ENCODE assay signal across 11 mouse cellular contexts in the genomic region with DNA sequence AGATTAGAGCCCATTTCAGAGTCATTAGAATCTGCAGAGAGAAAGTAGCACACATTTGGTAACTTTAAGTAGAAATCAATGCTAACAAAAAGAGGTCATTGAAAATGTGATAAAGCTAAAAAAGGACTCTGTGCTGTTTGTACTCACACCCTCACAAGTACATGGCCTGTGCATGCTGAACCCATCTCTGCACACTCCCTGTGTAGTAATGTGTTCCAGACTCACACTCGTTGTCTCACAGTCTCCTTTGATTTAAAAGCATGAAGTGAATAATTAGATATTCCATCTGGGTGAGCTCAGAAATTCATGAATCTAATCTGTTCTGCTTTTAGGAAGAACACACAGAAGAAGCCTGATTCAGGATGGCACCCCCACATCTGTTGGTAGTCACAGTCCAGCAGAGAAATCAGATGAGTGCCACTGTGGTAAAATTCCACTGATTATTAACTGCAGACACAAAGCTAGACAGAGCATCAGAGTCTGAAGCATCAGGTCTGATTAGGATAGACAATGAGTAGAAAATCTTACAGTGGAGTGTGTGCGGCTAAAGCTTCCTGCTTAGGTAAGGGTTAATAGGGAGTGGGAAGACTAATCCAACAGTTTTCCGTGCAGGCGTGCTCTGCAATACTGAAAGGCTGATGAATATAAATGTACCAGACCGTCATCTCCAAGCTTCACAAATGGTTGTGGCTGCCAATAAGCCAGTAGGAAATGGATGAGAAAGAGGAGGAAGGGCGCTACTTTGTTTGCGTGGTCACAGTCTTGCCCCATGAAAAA.
DNase-seq lines count a peak whose midpoint lies in the region; ATAC-seq and TF ChIP-seq lines count a peak whose summit lies in the region.
"Had no signal": no experiment of that assay in that cellular context is flagged by ENCODE, and none has a peak within 500 bp of the region (broad histone marks: within the 10 kb centered on the region; RNA-seq: fewer than 3 reads in every experiment).

No protein-coding gene starts in this region.

- TF ChIP-seq EP300 in stomach, postnatal 0 days (optimal IDR thresholded peaks at IDR 0.05), result no peak

- peak; percentile 21 for DNase-seq in embryonic facial prominence, embryonic 14.5 days (ENCODE audit: low spot score)
- peak; percentile 35 to 58 for DNase-seq in frontal cortex, postnatal 36 days (ENCODE audit: low spot score in 2 of 2)
- peak; percentile 49 to 52 for DNase-seq in layer of hippocampus, postnatal 36 days
- no peak for DNase-seq in kidney, adult 18-20 months
- no peak for DNase-seq in testis, postnatal 10 days (ENCODE audit: low spot score)
- no peak for DNase-seq in stomach, postnatal 0 days (ENCODE audit: low spot score)
- DNase-seq in gastrocnemius, postnatal 10 days, result no peak
- DNase-seq: cerebellum, postnatal 25 days; kidney, postnatal 4 days; lung, embryonic 14.5 days had no signal

- H3K27ac ChIP-seq in embryonic facial prominence, embryonic 14.5 days (replicated peaks; ENCODE audit: low read depth, low read length), result no peak overlapping the region
- H3K27ac ChIP-seq in neural tube, embryonic 14.5 days (ENCODE audit: low read depth, low read length), result no peak overlapping the region
- no peak overlapping the region for H3K27ac ChIP-seq in stomach, postnatal 0 days (replicated peaks)

- no peak for ATAC-seq in embryonic facial prominence, embryonic 14.5 days (ENCODE audit: low read depth)
- peak; percentile 31; the same call in 1 of the 2 replicates for ATAC-seq in neural tube, embryonic 14.5 days (ENCODE audit: low read depth)
- no peak for ATAC-seq in stomach, postnatal 0 days (ENCODE audit: low FRiP score, low TSS enrichment)

- no peak overlapping the region for H3K9ac ChIP-seq in embryonic facial prominence, embryonic 14.5 days (ENCODE audit: low read depth, low read length)
- no peak overlapping the region for H3K9ac ChIP-seq in neural tube, embryonic 14.5 days (replicated peaks; ENCODE audit: low read depth, low read length)
- no peak overlapping the region for H3K9ac ChIP-seq in stomach, postnatal 0 days (ENCODE audit: low read length)
- H3K9ac ChIP-seq: lung, embryonic 14.5 days had no signal

- WGBS in embryonic facial prominence, embryonic 14.5 days, result 46% methylated on average over 7 of the region's 7 CpGs
- 54% methylated on average over 7 of the region's 7 CpGs for WGBS in neural tube, embryonic 14.5 days
- 52% methylated on average over 7 of the region's 7 CpGs for WGBS in stomach, postnatal 0 days

- H3K4me2 ChIP-seq in embryonic facial prominence, embryonic 14.5 days (ENCODE audit: low read depth, low read length), result no peak overlapping the region
- no peak overlapping the region for H3K4me2 ChIP-seq in neural tube, embryonic 14.5 days (ENCODE audit: low read depth, low read length)
- H3K4me2 ChIP-seq in stomach, postnatal 0 days (replicated peaks; ENCODE audit: low read depth), result no peak overlapping the region
- H3K4me2 ChIP-seq: lung, embryonic 14.5 days had no signal

- no peaks in the 10 kb centered on the region for H3K9me3 ChIP-seq in embryonic facial prominence, embryonic 14.5 days (ENCODE audit: control insufficient read depth, low read length)
- no peaks in the 10 kb centered on the region for H3K9me3 ChIP-seq in neural tube, embryonic 14.5 days (ENCODE audit: control insufficient read depth, low read length)
- no peaks in the 10 kb centered on the region for H3K9me3 ChIP-seq in stomach, postnatal 0 days (ENCODE audit: control insufficient read depth, low read length)

- H3K36me3 ChIP-seq in embryonic facial prominence, embryonic 14.5 days (ENCODE audit: control insufficient read depth, insufficient read depth, low read length), result no peaks in the 10 kb centered on the region
- H3K36me3 ChIP-seq in neural tube, embryonic 14.5 days (ENCODE audit: control insufficient read depth, insufficient read depth, low read length), result no peaks in the 10 kb centered on the region
- H3K36me3 ChIP-seq in stomach, postnatal 0 days (ENCODE audit: control insufficient read depth, insufficient read depth, low read length), result no peaks in the 10 kb centered on the region

- no peak overlapping the region for H3K4me3 ChIP-seq in embryonic facial prominence, embryonic 14.5 days (ENCODE audit: low read depth, low read length)
- H3K4me3 ChIP-seq in neural tube, embryonic 14.5 days (ENCODE audit: low read depth, low read length), result no peak overlapping the region
- H3K4me3 ChIP-seq in stomach, postnatal 0 days (ENCODE audit: low read depth, low read length), result no peak overlapping the region

- H3K4me1 ChIP-seq in embryonic facial prominence, embryonic 14.5 days (ENCODE audit: control insufficient read depth, insufficient read depth, low read length), result no peaks in the 10 kb centered on the region
- no peaks in the 10 kb centered on the region for H3K4me1 ChIP-seq in neural tube, embryonic 14.5 days (ENCODE audit: control insufficient read depth, insufficient read depth, low read length)
- no peaks in the 10 kb centered on the region for H3K4me1 ChIP-seq in stomach, postnatal 0 days (replicated peaks; ENCODE audit: control insufficient read depth, insufficient read depth)

- no peak for TF ChIP-seq CTCF in stomach, postnatal 0 days (IDR thresholded peaks at IDR 0.05; ENCODE audit: low read depth)

- H3K27me3 ChIP-seq in embryonic facial prominence, embryonic 14.5 days (replicated peaks; ENCODE audit: control insufficient read depth, insufficient read depth, low read length), result no peaks in the 10 kb centered on the region
- H3K27me3 ChIP-seq in neural tube, embryonic 14.5 days (ENCODE audit: control insufficient read depth, insufficient read depth, low read length), result no peaks in the 10 kb centered on the region
- no peaks in the 10 kb centered on the region for H3K27me3 ChIP-seq in stomach, postnatal 0 days (ENCODE audit: control insufficient read depth, insufficient read depth, low read length)

Comparison
In these comparisons a context has a peak if more than half of its experiments do, and no peak if none do; other contexts are left out.
1. DNase-seq: peak in embryonic facial prominence, embryonic 14.5 days (single experiment), frontal cortex, postnatal 36 days (2 of 2) and layer of hippocampus, postnatal 36 days (2 of 2); none in kidney, adult 18-20 months (single experiment), testis, postnatal 10 days (single experiment), stomach, postnatal 0 days (single experiment) and gastrocnemius, postnatal 10 days (single experiment).